Mouse (Mus musculus) kidney, postnatal 14 days (tissue): ENCODE measurements around the gene Snx17.

Source experiments
- DNase-seq: peaks from one replicate; pipeline ENCODE4 v3.0.0; 2022; ENCODE audit warnings: mixed read lengths

Snx17 gene

GRCm38 (mm10) chr5:31240637-31241521 is 47.9 kb downstream of the Snx17 start, which contains the start of the genes Nrbp1 and Gm9970:
TSS of gene Nrbp1 (plus strand) at chr5:31240864.
TSS of gene Gm9970 (minus strand) at chr5:31241232.
- peak; percentile 98 for DNase-seq

GRCm38 (mm10) chr5:31241522-31242034 is 48.6 kb downstream of the Snx17 start:
- DNase-seq = no peak

- DNase-seq = no peak
These were observed 49.2 kb downstream of the Snx17 start for GRCm38 (mm10) chr5:31242191-31242590.
